Mouse (Mus musculus): Measurements from ENCODE around the gene Tmem233. TPM values are rescaled to one million over a fixed set of nuclear protein-coding genes. Genes with fewer than 3 reads are reported as not detected.

Tmem233 gene
- total and polyA plus RNA-seq, 3 experiments, result not detected

DNA sequence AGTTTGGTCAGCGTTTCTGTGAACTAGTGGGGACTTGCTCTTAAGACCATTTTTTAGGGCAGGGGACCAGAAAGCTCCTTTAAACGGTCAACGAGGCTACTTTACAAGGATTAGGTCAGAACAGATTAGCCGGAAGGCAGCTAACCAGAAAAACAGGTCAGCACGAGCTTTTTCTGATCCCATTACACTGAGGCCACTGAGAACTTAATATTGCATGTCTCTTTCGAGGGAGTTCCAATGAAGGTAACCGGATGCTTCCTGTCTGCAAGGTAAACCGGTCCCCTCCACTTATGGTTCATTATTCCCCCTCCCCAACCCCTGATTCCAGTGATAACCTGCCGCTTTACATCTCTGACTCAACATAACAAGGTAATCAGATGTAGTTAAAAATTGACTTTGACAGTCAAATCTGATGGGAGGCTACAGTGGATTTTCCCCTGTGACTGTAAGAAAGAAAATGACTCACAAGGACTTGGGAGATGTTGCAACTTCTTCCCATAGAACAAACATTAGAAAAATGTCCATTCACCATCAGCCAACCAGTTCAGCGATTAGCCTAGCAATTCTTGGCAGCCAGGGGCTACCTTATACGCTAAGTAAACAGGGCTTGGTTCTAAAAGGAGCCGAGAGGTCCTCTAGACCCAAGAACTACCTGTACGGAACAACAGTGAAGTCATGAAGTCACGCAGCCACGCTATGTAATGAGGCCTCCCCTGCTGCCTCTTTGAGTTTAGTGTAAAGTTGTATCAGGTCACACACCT is 73.8 kb downstream of the Tmem233 start:
- intact Hi-C loops (cut with DNase I), result no loop called here
- Histone ChIP-seq H3K79me2 (replicated peaks; ENCODE audit: control insufficient read depth, insufficient read depth, low read length) (no peaks in the 10 kb centered on the region), H3K4me3 (no peak overlapping the region), H3K27me3 (ENCODE audit: control insufficient read depth, insufficient read depth, low read length) (no peaks in the 10 kb centered on the region), H3K9ac (ENCODE audit: low read depth, low read length) (no peak overlapping the region), H3K27ac (no peak overlapping the region), H3K36me3 (ENCODE audit: control insufficient read depth, insufficient read depth, low read length) (no peaks in the 10 kb centered on the region), H3K4me1 (ENCODE audit: control insufficient read depth, insufficient read depth, low read length) (no peaks in the 10 kb centered on the region)
- WGBS, result 88% methylated on average over 15 of the region's 15 CpGs
- TF ChIP-seq EP300 (IDR thresholded peaks at IDR 0.05; ENCODE audit: insufficient read depth, low read depth, low read length) (no peak), POLR2A (IDR thresholded peaks at IDR 0.05; ENCODE audit: insufficient read depth, low read depth, low read length) (no peak), CTCF (IDR thresholded peaks at IDR 0.05) (no peak)
- no peak for DNase-seq

DNA sequence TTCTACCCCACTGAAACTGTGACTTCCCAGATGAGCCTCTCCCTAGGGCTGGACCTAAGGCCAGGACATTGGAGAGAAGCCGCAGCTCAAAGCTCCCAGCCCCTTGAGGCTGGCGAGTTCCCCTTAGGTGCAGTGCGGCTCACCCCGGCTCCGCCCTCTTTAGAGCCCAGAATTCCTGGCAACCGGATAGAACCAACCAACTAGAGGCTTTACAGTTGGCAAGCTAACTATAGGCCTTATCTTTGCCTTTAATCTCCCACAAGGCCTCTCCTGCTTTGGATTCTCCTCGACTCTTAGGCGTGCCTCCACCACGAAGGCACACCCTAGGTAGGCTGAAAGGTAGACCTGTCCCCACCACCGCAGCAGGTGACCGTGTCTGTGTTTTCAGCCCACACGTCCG is 75.3 kb downstream of the Tmem233 start:
- no peaks in the 10 kb centered on the region for H3K27me3 ChIP-seq (ENCODE audit: control insufficient read depth, insufficient read depth, low read length)
- H3K9ac ChIP-seq (ENCODE audit: low read depth, low read length), result no peak overlapping the region
- no peaks in the 10 kb centered on the region for H3K36me3 ChIP-seq (ENCODE audit: control insufficient read depth, insufficient read depth, low read length)
- no peaks in the 10 kb centered on the region for H3K79me2 ChIP-seq (replicated peaks; ENCODE audit: control insufficient read depth, insufficient read depth, low read length)
- TF ChIP-seq EP300 (IDR thresholded peaks at IDR 0.05; ENCODE audit: insufficient read depth, low read depth, low read length), result no peak
- TF ChIP-seq CTCF (IDR thresholded peaks at IDR 0.05), result no peak
- TF ChIP-seq POLR2A (IDR thresholded peaks at IDR 0.05; ENCODE audit: insufficient read depth, low read depth, low read length), result no peak
- no peak for DNase-seq
- H3K27ac ChIP-seq, result no peak overlapping the region
- 89% methylated on average over 13 of the region's 13 CpGs for WGBS
- no peak overlapping the region for H3K4me3 ChIP-seq
- no peaks in the 10 kb centered on the region for H3K4me1 ChIP-seq (ENCODE audit: control insufficient read depth, insufficient read depth, low read length)
- intact Hi-C loops (cut with DNase I), result loop anchor here (2.0 kb wide), 1 partner anchor 217 kb away; no protein-coding TSS in a partner anchor

DNA sequence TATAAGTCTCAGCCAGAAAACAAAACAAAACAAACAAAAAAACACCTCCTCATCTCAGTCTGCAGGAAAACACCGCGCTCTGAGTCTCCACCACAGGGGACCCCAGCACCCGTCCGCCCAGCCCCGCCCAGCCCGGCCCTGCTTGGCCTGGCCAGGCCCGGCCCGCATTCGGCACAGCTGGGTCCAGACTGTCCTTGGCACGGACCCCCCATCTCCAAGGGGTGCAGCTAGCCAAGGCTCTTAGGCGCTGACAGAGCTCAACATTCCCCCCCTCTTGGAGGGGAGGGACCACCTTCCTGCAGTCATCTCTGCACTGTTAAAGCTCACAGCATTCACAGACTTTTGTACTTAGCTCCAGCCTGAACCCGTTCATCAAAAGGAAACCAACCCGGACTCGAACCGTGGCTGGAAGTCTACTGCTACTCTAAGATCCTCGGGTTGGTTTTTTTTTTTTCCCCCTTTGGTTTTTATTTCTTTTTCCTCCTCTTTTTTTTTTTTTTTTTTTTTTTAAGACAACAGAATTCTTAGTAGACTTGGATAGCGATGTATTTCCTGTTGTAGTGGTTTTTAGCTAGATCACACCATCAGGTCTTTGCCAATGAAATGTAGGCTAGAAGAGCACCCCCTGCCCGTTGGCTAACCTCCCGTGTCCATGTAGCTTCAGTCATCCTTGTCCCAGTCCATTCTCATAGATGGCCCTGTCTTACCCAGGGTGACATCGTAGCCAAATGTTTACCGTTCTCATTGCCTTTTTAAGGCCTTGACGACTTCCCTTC is 76.5 kb downstream of the Tmem233 start:
- TF ChIP-seq EP300 (IDR thresholded peaks at IDR 0.05; ENCODE audit: insufficient read depth, low read depth, low read length) (no peak), POLR2A (IDR thresholded peaks at IDR 0.05; ENCODE audit: insufficient read depth, low read depth, low read length) (no peak), CTCF (IDR thresholded peaks at IDR 0.05) (peak; percentile 61)
- intact Hi-C loops (cut with DNase I), result loop anchor here (2.0 kb wide), 1 partner anchor 216 kb away; no protein-coding TSS in a partner anchor
- Histone ChIP-seq H3K27me3 (ENCODE audit: control insufficient read depth, insufficient read depth, low read length) (no peaks in the 10 kb centered on the region), H3K36me3 (ENCODE audit: control insufficient read depth, insufficient read depth, low read length) (no peaks in the 10 kb centered on the region), H3K9ac (ENCODE audit: low read depth, low read length) (no peak overlapping the region), H3K4me3 (no peak overlapping the region), H3K27ac (no peak overlapping the region), H3K79me2 (replicated peaks; ENCODE audit: control insufficient read depth, insufficient read depth, low read length) (no peaks in the 10 kb centered on the region), H3K4me1 (ENCODE audit: control insufficient read depth, insufficient read depth, low read length) (no peaks in the 10 kb centered on the region)
- DNase-seq, result peak; percentile 53 to 56
- WGBS, result 73% methylated on average over 22 of the region's 22 CpGs

- Histone ChIP-seq H3K79me2 (replicated peaks; ENCODE audit: control insufficient read depth, insufficient read depth, low read length) (no peaks in the 10 kb centered on the region), H3K4me3 (no peak overlapping the region), H3K9ac (ENCODE audit: low read depth, low read length) (no peak overlapping the region), H3K27ac (no peak overlapping the region), H3K4me1 (ENCODE audit: control insufficient read depth, insufficient read depth, low read length) (no peaks in the 10 kb centered on the region), H3K27me3 (ENCODE audit: control insufficient read depth, insufficient read depth, low read length) (no peaks in the 10 kb centered on the region), H3K36me3 (ENCODE audit: control insufficient read depth, insufficient read depth, low read length) (no peaks in the 10 kb centered on the region)
- intact Hi-C loops (cut with DNase I), result no loop called here
- DNase-seq, result no peak
- 77% methylated on average over 10 of the region's 10 CpGs for WGBS
- TF ChIP-seq EP300 (IDR thresholded peaks at IDR 0.05; ENCODE audit: insufficient read depth, low read depth, low read length) (no peak), POLR2A (IDR thresholded peaks at IDR 0.05; ENCODE audit: insufficient read depth, low read depth, low read length) (no peak), CTCF (IDR thresholded peaks at IDR 0.05) (no peak)
These were observed 78.8 kb downstream of the Tmem233 start for GRCm38 (mm10) chr5:116004271-116004670.

DNA sequence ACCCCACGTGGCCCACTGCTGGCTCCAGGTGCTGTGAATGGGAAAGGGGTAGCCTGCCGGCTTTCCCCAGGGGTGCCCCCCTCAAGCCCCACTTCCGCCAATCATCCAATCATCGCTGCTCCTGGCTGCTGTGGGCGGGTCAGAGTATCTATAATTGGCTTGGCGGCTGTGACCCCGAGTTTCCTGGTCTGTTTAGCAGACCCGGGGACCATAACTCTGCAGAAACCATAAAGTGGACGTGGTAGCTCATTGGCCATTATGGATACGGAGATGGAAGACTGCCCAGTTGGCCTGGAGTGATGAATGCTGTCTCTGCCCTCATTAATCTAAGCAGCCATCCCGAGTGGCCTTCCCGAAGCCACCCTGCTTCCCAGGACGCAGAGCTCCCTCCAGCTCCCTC is 79.2 kb downstream of the Tmem233 start:
- Histone ChIP-seq H3K36me3 (ENCODE audit: control insufficient read depth, insufficient read depth, low read length) (no peaks in the 10 kb centered on the region), H3K4me3 (no peak overlapping the region), H3K27ac (no peak overlapping the region), H3K27me3 (ENCODE audit: control insufficient read depth, insufficient read depth, low read length) (no peaks in the 10 kb centered on the region), H3K79me2 (replicated peaks; ENCODE audit: control insufficient read depth, insufficient read depth, low read length) (no peaks in the 10 kb centered on the region), H3K4me1 (ENCODE audit: control insufficient read depth, insufficient read depth, low read length) (no peaks in the 10 kb centered on the region), H3K9ac (ENCODE audit: low read depth, low read length) (no peak overlapping the region)
- WGBS, result 57% methylated on average over 13 of the region's 13 CpGs
- TF ChIP-seq POLR2A (IDR thresholded peaks at IDR 0.05; ENCODE audit: insufficient read depth, low read depth, low read length), result no peak
- no peak for TF ChIP-seq CTCF (IDR thresholded peaks at IDR 0.05)
- TF ChIP-seq EP300 (IDR thresholded peaks at IDR 0.05; ENCODE audit: insufficient read depth, low read depth, low read length), result no peak
- DNase-seq, result no peak
- intact Hi-C loops (cut with DNase I), result no loop called here

GRCm38 (mm10) chr5:116003154-116003553 is 79.9 kb downstream of the Tmem233 start:
- H3K4me1 ChIP-seq (ENCODE audit: control insufficient read depth, insufficient read depth, low read length), result no peaks in the 10 kb centered on the region
- no peaks in the 10 kb centered on the region for H3K27me3 ChIP-seq (ENCODE audit: control insufficient read depth, insufficient read depth, low read length)
- no peak for TF ChIP-seq EP300 (IDR thresholded peaks at IDR 0.05; ENCODE audit: insufficient read depth, low read depth, low read length)
- TF ChIP-seq POLR2A (IDR thresholded peaks at IDR 0.05; ENCODE audit: insufficient read depth, low read depth, low read length), result no peak
- no peak for TF ChIP-seq CTCF (IDR thresholded peaks at IDR 0.05)
- no peaks in the 10 kb centered on the region for H3K79me2 ChIP-seq (replicated peaks; ENCODE audit: control insufficient read depth, insufficient read depth, low read length)
- intact Hi-C loops (cut with DNase I), result no loop called here
- 79% methylated on average over 8 of the region's 8 CpGs for WGBS
- no peak for DNase-seq
- H3K9ac ChIP-seq (ENCODE audit: low read depth, low read length), result no peak overlapping the region
- H3K36me3 ChIP-seq (ENCODE audit: control insufficient read depth, insufficient read depth, low read length), result no peaks in the 10 kb centered on the region
- no peak overlapping the region for H3K27ac ChIP-seq
- H3K4me3 ChIP-seq, result no peak overlapping the region

Measured in heart, adult 2 months (tissue).